Mouse (Mus musculus): ENCODE data around the gene 0610030E20Rik. TPM values are rescaled to one million over a fixed set of nuclear protein-coding genes. Genes with fewer than 3 reads are reported as not detected.
A peak's percentile ranks its signal among the peaks of the same experiment; 100 is the strongest.

The 0610030E20Rik gene
- total and polyA plus RNA-seq, 2 experiments from 2014 or later: 12.3 to 15.2 TPM

- Histone ChIP-seq H3K27me3 (ENCODE audit: insufficient read depth, low read length) (no peaks in the 10 kb centered on the region), H3K9ac (replicated peaks; ENCODE audit: low read length) (peak overlapping the region; percentile 70), H3K9me3 (ENCODE audit: low read length) (no peaks in the 10 kb centered on the region), H3K4me3 (ENCODE audit: low read length) (peak overlapping the region; percentile 71), H3K36me3 (ENCODE audit: insufficient read depth, low read length) (peaks cover 13% of the 10 kb centered on the region), H3K27ac (no peak overlapping the region), H3K4me1 (ENCODE audit: insufficient read depth, low read length) (peaks cover 13% of the 10 kb centered on the region), H3K4me2 (ENCODE audit: low read depth, low read length) (peak overlapping the region; percentile 96)
- TF ChIP-seq CTCF (IDR thresholded peaks at IDR 0.05; ENCODE audit: low read depth): no peak
- DNase-seq (ENCODE audit: low spot score) (no peak), ATAC-seq (no peak)
- 66% methylated on average over 5 of the region's 5 CpGs for WGBS
Observed at GRCm38 (mm10) chr6:72361121-72361551, 14.0 kb downstream of the 0610030E20Rik start.

DNA sequence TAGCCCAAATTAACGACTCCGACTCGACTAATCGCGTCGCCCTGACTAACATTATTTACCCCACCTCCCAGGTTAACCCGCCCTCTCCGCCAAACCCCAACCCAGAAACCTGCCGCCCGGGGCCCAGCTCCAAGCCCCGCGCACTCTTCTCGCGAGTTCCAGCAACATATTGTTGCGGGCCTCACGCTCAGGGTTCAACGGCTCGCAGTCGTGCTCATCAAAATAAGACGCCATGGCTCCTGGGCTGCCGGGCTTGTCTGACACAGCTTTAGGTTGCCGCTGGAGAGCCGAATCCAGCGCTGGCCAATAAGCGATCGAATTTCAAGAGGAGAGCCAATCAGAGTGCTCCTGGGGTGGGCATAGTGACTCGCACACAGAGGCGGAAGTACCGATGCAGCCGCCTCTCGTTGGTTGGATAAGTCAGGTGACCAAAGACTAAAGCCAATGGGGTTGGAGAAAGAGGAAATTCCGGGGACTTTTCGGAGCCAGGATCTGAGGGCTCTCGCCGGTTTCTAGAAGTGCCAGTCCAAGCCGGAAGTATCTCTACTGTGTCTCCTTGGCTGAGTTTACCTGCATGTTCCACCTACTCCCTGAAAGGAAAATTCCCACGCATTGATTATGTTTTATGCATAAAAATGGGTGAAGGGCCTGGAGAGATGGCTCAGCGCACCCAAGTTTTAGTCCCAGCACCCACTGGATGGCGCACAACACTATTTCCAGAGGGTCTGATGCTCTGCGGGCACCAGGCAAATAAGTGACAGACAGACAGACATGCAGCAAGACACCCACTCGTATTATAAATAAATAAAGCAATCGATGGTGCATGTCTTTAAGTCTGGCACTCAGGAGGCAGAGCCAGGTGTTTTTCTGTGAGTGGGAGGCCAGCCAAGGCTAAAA lies 15.3 kb downstream of the 0610030E20Rik start:
- peak overlapping the region; percentile 71 for H3K4me3 ChIP-seq (ENCODE audit: low read length)
- H3K4me1 ChIP-seq (ENCODE audit: insufficient read depth, low read length): peaks cover 9% of the 10 kb centered on the region
- under 1% methylated on average over 42 of the region's 42 CpGs for WGBS
- H3K9ac ChIP-seq (replicated peaks; ENCODE audit: low read length): peak overlapping the region; percentile 70
- H3K27ac ChIP-seq: peak overlapping the region; percentile 75
- H3K36me3 ChIP-seq (ENCODE audit: insufficient read depth, low read length): peaks cover 13% of the 10 kb centered on the region
- peak; percentile 98 for DNase-seq (ENCODE audit: low spot score)
- peak; percentile 99 for ATAC-seq
- no peaks in the 10 kb centered on the region for H3K9me3 ChIP-seq (ENCODE audit: low read length)
- TF ChIP-seq CTCF (IDR thresholded peaks at IDR 0.05; ENCODE audit: low read depth): peak; percentile 56
- H3K4me2 ChIP-seq (ENCODE audit: low read depth, low read length): peak overlapping the region; percentile 96
- no peaks in the 10 kb centered on the region for H3K27me3 ChIP-seq (ENCODE audit: insufficient read depth, low read length)

DNA sequence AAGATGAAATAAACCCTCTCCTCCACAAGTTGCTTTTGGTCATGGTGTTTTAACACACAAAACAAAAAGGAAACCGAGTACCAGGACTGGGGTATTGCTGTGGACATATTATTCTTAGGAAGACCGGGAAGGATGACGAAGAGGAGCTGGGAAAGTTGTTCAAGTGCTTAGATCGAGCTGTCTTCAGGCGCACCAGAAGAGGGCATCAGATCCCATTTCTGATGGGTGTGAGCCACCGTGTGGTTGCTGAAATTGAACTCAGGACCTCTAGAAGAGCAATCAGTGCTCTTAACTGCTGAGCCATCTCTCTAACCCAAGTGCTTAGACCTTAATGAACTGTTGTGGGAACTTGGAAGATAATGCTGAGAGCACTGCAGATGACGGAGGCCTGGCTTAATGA lies 16.9 kb downstream of the 0610030E20Rik start:
- no peak for TF ChIP-seq CTCF (IDR thresholded peaks at IDR 0.05; ENCODE audit: low read depth)
- 52% methylated on average over 7 of the region's 7 CpGs for WGBS

GRCm38 (mm10) chr6:72364985-72365384 lies 17.9 kb downstream of the 0610030E20Rik start:
- no peak for TF ChIP-seq CTCF (IDR thresholded peaks at IDR 0.05; ENCODE audit: low read depth)
- no peak for DNase-seq (ENCODE audit: low spot score)
- H3K4me1 ChIP-seq (ENCODE audit: insufficient read depth, low read length): peaks cover 9% of the 10 kb centered on the region
- peaks cover 2% of the 10 kb centered on the region; the same call in 1 of the 2 replicates for H3K36me3 ChIP-seq (ENCODE audit: insufficient read depth, low read length)
- 67% methylated on average over 6 of the region's 6 CpGs for WGBS
- H3K27me3 ChIP-seq (ENCODE audit: insufficient read depth, low read length): no peaks in the 10 kb centered on the region
- no peak overlapping the region for H3K9ac ChIP-seq (replicated peaks; ENCODE audit: low read length)
- no peak overlapping the region for H3K4me2 ChIP-seq (ENCODE audit: low read depth, low read length)
- ATAC-seq: no peak
- H3K9me3 ChIP-seq (ENCODE audit: low read length): no peaks in the 10 kb centered on the region
- H3K4me3 ChIP-seq (ENCODE audit: low read length): no peak overlapping the region
- no peak overlapping the region for H3K27ac ChIP-seq

More for the DNA sequence above, 16.9 kb downstream of the 0610030E20Rik start:
- H3K27ac ChIP-seq: no peak overlapping the region
- no peak overlapping the region for H3K9ac ChIP-seq (replicated peaks; ENCODE audit: low read length)
- DNase-seq (ENCODE audit: low spot score): no peak
- no peaks in the 10 kb centered on the region for H3K27me3 ChIP-seq (ENCODE audit: insufficient read depth, low read length)
- ATAC-seq: no peak
- H3K4me2 ChIP-seq (ENCODE audit: low read depth, low read length): no peak overlapping the region
- H3K36me3 ChIP-seq (ENCODE audit: insufficient read depth, low read length): peaks cover 12% of the 10 kb centered on the region
- H3K9me3 ChIP-seq (ENCODE audit: low read length): no peaks in the 10 kb centered on the region
- H3K4me3 ChIP-seq (ENCODE audit: low read length): no peak overlapping the region
- H3K4me1 ChIP-seq (ENCODE audit: insufficient read depth, low read length): peaks cover 9% of the 10 kb centered on the region

DNA sequence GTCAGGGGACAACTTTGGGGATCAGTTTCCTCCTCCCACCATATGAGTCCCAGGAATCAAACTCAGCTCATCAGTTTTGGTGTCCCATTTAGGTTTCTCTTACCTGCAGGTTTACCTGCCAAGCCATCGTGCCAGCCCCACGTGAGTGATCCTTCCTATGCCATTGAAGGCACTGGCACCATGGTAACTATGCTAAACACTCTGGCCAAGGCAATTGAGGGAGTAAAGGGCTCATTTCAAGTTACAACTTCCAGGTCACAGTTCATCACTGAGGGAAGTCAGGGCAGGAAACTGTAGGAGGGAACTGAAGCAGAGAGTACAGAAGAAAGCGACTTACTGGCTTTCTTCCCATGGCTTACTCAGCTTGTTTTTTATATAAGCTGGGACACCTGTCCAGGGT lies 19.2 kb downstream of the 0610030E20Rik start:
- Histone ChIP-seq H3K4me3 (ENCODE audit: low read length) (no peak overlapping the region), H3K9ac (replicated peaks; ENCODE audit: low read length) (no peak overlapping the region), H3K9me3 (ENCODE audit: low read length) (no peaks in the 10 kb centered on the region), H3K27ac (no peak overlapping the region), H3K27me3 (ENCODE audit: insufficient read depth, low read length) (no peaks in the 10 kb centered on the region), H3K36me3 (ENCODE audit: insufficient read depth, low read length) (no peaks in the 10 kb centered on the region), H3K4me2 (ENCODE audit: low read depth, low read length) (no peak overlapping the region), H3K4me1 (ENCODE audit: insufficient read depth, low read length) (peaks cover 5% of the 10 kb centered on the region)
- DNase-seq (ENCODE audit: low spot score): no peak
- no peak for TF ChIP-seq CTCF (IDR thresholded peaks at IDR 0.05; ENCODE audit: low read depth)
- no peak for ATAC-seq
- 54% methylated on average over 3 of the region's 3 CpGs for WGBS

DNA sequence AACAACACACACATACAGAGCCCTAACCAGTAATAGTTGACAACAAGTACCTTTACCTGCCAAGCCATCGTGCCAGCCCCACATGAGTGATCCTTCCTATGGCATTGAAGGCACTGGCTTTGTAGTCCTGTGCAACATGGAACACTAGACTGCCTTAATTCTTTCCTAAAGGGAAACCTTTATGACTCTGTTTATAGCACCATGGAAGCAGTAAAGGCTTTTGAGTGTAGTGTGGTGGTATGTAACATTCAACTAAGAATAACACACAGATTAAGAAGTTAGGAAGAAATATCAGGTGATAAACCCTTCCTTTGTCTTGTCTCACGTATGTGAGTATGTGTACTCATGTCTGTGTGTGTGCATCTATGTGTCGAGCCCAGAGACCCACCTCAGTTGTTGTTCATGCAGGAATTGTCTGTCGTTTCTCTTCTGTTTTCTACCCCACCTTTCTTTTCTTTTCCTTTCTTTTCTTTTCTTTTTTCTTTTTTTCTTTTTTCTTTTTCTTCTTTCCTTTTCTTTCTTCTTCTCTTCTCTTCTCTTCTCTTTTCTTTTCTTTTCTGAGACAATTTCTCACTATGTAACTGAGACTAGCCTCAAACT lies 19.8 kb downstream of the 0610030E20Rik start, which contains the start of gene Rnf181:
Rnf181 (minus strand) TSS at position 113 of the 600 bp plus-strand sequence.
- H3K4me1 ChIP-seq (ENCODE audit: insufficient read depth, low read length): no peaks in the 10 kb centered on the region
- H3K27me3 ChIP-seq (ENCODE audit: insufficient read depth, low read length): no peaks in the 10 kb centered on the region
- no peak for ATAC-seq
- H3K9ac ChIP-seq (replicated peaks; ENCODE audit: low read length): no peak within 1 kb of the TSS
- WGBS: 79% methylated on average over 4 of the region's 4 CpGs
- no peak for DNase-seq (ENCODE audit: low spot score)
- H3K27ac ChIP-seq: no peak within 1 kb of the TSS
- no peaks in the 10 kb centered on the region for H3K36me3 ChIP-seq (ENCODE audit: insufficient read depth, low read length)
- no peaks in the 10 kb centered on the region for H3K9me3 ChIP-seq (ENCODE audit: low read length)
- no peak within 1 kb of the TSS for H3K4me2 ChIP-seq (ENCODE audit: low read depth, low read length)
- TF ChIP-seq CTCF (IDR thresholded peaks at IDR 0.05; ENCODE audit: low read depth): no peak
- no peak within 1 kb of the TSS for H3K4me3 ChIP-seq (ENCODE audit: low read length)

Measured in hindbrain, postnatal 0 days (tissue).